Mouse (Mus musculus): Measurements from ENCODE around the gene H2-Ob.

H2-Ob gene

DNA sequence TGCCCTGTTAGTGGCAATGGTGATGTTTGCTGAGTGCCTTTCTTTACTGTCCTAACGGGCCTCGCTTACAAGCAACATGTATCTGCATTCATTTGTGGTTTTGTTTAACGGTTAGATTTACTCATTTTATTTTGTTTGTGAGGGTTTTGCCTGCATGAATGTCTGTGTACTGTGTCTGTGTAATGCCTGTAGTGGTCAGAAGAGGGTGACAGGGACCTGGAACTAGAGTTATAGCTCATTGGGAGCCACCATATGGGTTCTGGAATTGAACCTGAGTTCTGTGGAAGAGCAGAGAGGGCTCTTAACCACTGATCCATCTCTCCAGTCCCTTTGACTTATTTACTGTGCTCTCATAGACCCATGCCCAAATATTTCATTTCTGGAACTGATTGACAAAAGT is 8.3 kb downstream of the H2-Ob start:
- DNase-seq: no peak

DNA sequence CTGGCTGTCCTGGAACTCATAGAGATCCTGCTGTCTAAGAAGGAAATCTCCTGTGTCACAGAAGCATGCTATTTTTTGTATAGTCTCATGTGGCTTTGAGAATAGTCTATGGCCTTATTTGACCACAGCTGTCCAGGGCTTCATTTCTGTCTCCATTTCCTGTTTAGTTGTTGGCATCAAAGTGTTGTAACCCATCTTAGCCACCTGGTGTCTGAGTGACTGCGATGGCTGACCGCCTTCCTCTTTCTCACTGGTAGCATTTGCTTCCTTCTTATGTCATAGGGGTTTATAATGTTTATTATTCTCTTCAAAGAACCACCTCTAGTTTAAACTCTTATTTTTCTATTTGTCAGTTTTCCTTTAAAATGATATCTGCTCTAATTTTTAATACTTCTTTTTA is 10.1 kb downstream of the H2-Ob start:
- DNase-seq: no peak

DNA sequence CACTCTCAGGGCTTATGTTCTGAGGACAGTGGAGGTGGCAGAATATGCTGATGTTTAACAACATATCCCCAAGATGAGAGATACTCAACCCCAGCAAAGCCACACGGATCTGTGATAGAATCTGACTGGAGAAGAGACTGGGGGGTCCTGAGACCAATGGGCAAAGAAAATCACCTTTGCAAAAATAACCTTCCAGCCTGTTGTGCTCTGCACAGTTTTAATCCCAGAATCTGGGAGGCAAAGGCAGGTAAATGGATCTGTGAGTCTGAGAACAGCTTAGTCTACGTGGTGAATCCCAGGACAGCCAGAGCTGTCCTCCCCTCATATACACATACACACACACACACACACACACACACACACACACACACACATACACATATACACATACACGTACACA is 10.7 kb downstream of the H2-Ob start:
- DNase-seq: no peak

DNA sequence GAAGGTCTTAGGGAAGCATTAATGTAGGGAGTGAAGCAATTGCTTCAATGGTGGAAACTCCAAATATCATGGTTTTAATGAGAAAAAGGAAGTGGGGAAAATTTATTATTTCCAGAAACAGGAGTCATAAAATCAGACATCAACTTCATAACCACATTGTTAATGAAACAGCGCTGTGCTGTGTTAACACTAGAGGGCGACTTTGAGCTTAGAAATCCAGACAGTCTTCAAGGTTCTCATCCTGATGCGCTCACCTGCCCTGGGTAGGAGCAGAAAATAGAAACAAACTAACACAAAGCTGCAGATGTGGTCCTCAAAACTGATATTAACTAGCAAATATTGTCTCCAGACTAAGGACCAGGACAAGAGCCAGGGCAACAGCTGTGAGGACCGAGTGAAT is 11.2 kb downstream of the H2-Ob start:
- DNase-seq: peak; percentile 62

DNA sequence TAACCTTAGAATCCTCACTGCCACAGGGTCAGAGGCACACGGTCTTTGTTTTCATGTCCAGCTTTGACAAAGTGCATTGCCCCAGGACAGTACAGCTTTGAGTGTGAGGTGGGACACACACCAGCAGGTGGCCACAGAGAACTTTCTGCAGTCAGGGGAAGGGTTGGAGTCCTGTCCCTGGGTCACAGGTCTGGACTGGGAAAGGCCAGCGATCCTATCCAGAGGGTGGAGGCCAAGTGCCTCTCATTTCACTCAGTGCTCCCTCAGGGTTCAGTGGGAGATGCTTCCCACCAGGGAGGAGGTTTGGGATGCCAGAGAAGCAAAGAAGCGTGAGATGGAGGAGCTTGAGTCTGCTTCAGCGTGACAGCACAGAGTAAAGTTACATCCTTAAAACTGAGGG is 13.0 kb downstream of the H2-Ob start:
- peak; percentile 5 for DNase-seq

DNA sequence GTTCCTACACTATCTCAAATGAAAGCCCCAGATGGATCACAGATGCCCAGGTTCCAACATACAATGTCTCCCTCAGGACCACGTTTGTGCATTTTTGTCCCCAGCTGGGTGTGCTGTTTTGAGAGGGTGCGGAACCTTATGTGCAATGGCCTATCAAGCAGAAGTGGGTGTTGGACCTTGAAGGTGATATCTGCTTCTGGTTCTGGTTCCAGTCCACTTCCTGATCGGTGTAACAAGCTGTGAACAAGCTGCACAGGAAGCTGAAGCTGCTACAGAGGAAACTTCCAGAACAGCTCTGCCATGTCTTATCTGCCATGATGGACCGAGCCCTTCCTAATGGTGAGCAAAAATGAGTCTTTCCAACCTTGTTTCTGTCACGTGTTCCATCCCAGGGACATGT is 17.8 kb downstream of the H2-Ob start:
- no peak for DNase-seq

DNA sequence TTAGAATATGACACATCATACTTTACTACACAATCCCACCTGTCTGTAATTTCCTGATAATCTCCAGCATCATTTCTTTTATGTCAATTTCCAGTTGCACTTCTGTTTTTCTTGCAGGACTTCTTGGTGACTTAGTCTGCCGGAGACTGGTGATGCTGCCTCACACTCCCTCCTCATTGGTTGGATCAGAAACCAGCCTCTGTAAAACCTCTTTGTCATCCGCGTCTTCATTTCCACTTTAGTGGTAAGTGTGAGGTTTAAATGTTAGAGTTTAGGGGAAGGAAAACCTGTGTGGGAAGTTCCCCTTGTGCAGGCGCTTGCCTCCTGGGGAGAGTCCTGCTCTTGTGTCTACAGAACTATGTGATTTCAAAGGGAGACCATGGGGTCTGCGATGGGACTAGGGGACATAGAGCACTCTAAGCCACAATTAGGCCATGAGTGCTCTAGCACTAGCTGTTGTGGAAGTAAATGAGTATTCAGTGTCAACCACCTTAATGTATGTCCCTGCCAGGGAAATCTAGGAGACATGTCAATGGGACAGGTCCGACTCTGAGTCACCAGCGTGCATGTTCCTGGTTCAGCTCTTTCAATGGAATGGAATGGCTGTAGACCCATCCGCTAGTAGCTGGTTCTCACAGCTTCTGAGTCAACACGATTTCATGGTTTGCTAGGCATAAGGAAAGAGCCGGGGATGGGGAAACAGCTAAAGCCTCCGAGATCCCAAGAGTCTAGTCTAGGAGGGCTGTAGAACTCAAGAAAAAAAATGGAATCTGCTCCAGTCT is 19.1 kb downstream of the H2-Ob start, which contains the start of gene H2-Ab1:
H2-Ab1 (plus strand) TSS at position 96 of the 782 bp plus-strand sequence.
- DNase-seq: peak; percentile 87

DNA sequence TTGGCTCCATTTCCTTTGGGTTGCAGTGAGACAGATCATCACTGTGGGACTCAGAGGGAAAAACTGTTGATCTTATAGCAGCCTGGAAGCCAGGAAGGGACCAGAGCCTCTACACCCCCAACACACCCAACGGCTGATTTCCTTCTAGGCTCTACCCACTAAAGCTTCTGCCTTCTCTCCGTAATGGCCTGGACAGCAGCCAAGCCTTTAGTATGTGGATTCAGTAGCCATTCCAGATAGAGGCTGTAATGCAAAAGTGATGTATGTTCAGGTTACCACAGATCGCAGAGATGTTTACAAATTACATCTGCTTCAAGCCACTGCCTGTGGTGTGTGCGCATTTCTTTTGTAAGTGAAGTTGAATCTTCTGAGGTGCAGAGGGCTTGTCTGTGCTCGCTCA is 21.8 kb downstream of the H2-Ob start:
- no peak for DNase-seq

DNA sequence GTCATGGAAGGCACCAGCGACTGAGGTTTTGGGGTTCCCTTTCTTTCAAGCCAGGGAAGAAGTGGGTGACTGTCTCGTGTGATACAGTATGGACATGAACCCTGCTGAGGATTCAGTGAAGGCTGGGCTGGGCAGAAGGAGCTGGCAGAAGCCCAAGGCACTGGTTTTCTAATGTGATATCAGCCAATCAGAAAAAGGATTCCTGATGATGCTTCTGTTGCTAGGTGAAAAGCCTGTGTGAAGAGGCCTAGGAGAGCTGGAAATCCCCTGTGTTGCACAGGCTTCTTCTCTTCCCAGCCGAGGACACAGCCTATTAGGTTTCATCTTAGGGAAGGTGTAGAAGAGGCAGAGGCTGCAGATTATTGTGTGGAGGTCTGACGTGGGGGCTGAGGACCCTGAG is 22.8 kb downstream of the H2-Ob start:
- peak; percentile 90 for DNase-seq

DNA sequence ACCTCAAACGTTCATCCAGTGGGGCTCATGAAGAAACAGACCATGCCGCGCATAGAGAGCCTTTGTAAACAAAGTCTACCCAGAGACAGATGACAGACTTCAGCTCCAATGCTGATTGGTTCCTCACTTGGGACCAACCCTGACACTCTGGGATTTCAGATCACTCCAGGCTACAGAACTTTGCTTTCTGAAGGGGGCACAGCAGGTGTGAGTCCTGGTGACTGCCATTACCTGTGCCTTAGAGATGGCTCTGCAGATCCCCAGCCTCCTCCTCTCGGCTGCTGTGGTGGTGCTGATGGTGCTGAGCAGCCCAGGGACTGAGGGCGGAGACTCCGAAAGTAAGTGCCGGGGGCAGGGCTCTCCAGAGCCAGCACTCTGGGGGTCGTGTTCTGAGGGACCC is 24.4 kb downstream of the H2-Ob start:
- peak; percentile 84 for DNase-seq

DNA sequence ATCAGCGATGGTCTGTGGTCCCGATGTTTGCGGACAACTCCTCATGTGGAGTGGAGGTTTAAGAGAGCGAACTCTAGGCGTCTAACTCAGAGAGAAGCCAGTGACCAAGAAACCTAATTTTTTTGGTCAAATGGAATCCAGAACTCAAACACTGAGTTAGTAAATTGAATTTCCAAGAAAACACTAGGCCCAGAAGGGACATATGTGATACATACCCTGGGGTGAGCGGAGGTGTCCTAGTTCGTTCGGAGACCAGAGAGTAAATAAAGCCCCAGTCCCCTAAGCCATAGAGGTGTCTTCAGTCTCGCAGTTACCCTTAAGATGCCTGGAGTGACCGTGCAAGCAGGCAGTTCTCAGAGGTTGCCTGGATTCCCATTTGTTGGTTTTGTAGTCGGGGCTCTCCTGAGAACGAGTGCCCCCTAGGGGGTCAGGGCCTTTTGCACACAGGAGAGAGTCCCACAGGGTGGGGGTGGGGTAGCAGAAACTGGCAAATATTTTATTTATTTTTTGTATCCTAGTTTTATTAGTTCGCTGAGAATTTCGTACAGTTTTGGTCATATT is 25.2 kb downstream of the H2-Ob start:
- peak; percentile 43 for DNase-seq

DNA sequence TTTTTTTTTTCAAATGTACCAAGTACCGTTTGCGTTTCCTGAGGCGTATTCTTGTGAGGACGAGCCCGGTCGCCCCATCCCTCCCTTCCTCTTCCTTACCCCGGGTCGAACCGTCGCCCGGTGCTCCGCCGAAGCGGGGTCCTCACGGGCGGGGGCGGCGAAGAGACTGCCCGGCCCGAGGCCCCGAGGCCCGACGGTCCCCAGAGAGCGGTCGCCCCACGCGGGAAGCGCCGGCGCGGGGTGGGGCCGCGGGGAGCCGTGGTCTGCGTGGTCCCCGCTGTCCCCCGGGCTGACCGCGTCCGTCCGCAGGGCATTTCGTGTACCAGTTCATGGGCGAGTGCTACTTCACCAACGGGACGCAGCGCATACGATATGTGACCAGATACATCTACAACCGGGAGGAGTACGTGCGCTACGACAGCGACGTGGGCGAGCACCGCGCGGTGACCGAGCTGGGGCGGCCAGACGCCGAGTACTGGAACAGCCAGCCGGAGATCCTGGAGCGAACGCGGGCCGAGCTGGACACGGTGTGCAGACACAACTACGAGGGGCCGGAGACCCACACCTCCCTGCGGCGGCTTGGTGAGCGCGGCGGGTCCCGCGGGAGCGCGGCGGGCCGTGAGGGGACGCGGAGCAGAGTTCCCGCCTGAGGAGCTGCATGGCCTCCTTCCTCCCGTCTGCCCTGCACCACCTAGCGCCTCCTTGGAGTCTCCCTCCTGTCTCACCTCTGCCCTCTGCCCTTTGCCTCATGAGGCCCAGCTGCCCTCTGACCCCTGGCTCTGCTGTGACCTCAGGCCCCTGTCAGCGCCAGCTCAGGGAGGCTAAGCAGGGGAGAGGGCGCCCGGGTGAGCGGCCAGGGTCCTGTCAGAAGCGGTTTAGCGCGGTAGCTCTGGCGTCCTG is 26.0 kb downstream of the H2-Ob start:
- no peak for DNase-seq

DNA sequence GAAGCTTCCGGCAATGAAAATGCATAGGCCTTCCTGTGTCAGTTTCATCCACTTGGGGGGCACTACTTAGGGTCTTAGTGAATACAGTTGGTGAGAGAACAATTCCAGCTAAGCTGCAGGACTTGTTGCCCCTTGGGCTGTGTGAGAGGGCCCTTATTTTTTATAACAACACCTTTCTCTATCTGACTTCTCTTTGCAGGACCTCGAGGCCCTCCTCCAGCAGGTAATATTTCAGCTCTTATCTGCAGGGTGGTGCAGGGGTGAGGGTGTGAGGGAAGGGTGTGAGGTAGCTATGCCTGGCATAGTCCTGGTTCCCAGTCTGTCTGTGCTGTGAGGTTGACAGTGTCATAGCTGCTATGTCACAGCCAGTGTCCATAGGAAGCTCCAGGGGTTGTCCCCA is 29.6 kb downstream of the H2-Ob start:
- no peak for DNase-seq

DNA sequence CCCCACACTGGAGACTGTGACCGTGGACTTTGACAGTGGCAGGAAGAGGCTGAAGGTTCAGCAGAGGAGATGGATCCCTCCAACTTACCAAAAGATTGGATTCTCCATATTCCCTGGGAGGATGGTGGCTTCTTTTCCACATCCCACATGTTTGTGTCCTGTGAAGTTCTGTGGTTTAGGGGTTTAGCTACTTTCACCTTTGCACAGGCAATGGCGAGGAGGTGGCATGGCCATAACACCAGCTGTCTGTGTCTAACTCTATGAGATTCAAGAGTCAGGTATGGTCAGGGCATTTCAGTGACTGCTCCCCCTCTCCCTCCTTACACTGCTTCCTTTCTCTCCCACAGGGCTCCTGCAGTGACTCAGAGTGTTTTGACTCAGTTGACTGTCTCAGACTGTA is 30.0 kb downstream of the H2-Ob start:
- no peak for DNase-seq

DNA sequence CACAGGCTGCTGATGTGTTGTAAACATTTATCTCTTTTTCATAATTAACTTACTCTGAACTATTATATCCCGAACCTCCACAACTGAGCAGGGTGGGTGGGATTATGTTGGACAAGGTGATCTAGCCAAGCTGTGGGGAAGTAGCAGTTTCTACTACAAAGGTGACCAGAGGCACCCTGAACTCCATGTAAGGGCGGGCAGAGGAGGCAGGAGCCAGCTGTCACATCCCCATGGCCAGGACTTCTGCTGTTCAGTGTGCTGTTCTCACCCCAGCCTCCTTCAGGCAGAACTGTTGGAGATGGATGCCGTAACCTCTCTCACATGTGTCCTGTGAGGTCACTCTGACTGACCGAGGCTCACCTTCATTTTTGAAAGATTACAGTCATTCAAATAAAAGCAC is 31.1 kb downstream of the H2-Ob start:
- DNase-seq: no peak

DNA sequence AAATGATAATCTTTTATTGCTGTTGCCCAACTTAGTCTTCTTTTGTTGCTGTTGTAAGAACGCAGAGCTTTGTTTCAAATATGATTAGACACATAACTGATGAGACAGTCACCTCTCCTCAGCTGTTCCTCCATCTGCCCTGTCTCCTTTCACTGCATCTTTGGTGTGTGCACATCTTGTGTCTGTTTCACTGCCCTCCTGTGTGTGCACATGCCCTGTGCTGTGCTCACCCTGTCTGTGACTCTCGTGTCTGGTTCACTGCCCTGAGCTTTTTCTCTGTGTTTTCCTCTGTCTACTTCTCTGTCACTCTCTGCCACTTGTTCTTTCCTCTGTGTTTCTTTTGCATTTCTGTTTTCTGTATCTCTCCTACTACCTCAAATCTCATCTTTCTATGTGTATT is 31.5 kb downstream of the H2-Ob start:
- DNase-seq: no peak

DNA sequence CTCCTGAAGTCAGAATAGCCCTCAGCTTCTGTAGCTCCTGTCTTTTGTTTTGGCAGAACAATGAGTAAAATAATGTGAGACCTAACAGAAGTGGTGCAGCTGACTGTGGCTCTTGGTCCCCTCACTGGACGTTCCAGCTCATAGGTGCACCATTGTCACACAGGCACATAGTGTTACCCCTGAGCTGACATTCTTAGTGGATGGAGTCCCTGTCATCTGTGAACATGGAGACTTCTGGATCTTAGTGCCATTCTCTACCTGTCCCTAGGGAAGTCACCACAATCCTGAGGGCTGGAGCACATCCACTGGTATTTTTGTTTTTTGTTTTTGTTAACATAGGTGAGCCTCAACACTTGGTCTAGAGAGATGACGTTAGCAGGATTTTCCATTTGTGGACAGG is 32.2 kb downstream of the H2-Ob start:
- no peak for DNase-seq

DNA sequence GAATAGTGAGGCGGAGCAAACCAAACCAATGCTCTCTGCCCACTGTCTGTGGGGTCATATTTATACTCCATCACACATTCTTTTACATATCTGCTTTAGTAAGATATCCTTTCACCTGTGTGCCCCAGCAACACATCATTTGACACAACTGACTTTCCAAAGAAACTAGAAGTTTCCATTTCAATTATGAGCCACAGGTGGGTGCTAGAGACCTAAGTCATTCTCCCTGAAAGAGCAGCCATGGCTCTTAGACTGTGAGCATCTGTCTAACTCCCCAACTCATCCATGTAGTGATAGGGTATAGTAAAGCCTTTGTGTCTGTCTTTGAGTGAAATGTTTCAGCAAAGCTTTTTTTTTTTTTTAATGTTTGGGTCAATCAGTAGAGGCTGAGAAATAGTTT is 33.4 kb downstream of the H2-Ob start:
- no peak for DNase-seq

DNA sequence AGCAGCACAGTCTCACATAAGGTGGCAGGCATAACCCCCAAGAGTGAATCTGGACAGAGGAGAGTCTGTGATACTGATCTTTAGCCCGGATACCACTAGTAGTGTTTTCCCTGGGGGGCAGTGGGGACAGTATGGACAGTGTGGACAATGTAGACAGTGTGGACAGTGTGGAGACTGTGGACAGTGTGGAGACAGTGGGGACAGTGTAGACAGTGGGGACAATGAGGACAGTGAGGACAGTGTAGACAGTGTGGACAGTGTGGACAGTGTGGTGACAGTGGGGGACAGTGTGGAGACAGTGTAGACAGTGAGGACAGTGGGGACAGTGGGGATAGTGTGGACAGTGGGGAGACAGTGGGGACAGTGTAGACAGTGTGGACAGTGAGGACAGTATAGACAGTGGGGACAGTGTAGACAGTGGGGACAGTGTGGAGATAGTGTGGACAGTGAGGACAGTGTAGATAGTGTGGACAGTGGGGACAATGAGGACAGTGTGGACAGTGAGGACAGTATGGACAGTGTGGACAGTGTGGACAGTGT is 41.9 kb downstream of the H2-Ob start:
- no peak for DNase-seq

DNA sequence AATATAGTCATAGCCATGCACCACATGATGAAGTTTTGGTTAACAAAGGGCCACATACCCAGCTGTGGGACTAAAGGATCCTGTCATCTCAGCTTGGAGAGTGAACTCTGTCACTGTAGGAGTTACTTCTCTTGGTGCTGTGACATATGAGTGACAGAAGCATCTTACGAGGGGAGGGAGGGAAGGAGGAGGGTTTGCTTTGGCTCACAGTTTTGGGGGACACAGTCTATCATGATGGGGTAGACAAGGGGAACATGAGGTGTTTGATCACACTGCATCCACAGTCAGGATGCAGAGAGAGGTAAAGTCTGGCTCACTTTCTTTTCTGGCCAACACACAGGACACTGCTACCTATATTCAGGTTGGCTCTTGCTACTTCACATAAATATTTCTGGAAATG is 43.1 kb downstream of the H2-Ob start:
- DNase-seq: no peak

DNA sequence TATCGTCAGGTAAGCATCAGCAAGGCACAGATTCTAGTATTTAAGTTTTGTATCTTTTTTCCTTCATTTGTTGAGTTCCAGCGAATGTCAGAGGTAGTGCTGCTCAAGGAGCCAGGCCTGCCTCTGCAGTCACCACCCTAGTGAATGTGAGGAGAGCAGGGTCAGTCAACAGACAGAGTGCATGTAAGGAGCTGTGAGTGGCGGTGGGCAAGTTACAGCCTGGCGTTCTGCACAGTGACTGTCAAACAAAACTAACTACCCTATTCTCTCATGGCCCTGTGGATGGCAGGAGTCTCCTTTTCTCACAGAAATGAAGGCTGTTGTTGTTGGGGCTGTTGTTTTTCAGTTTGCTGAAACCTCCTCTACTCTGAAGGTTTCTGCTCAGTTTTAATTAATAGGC is 46.7 kb downstream of the H2-Ob start:
- no peak for DNase-seq

DNA sequence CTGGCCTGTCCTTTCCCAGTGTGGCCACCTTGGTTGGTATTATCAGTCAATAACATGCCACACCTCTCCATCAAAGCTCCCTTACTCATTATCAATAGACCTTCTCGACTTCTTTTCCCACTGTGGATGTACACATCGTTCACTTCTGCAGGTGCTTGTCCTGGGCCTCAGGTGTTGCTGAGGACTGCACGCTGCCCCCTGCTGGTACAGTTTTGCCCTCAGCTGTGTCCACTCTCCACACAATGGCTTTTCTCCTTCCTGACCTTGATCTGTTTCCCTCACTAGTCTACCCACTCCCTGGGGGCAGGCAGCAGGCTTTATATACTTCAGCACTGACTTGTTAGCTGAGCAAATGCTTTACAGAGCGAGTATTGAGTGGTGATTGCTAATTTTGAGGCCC is 47.1 kb downstream of the H2-Ob start:
- peak; percentile 62 for DNase-seq

DNA sequence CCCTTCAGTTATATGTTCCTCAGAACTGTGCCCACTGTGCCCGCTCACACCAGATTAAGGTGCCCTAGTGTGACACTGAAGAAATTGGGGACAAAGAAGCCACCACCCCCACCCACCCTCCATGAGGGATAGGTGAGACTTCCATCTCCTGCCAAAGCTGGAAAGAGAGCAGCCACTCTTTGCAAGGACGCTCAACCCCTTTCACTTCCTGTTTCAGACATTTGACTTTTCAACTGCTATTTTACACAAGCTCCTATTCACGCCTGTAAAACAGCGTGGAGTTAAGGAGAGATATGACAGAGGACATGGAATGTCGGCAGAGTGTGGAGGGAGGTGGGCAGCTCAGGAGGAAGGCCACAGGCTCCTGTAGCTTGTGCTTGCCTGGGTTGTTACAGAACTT is 47.8 kb downstream of the H2-Ob start:
- no peak for DNase-seq

DNA sequence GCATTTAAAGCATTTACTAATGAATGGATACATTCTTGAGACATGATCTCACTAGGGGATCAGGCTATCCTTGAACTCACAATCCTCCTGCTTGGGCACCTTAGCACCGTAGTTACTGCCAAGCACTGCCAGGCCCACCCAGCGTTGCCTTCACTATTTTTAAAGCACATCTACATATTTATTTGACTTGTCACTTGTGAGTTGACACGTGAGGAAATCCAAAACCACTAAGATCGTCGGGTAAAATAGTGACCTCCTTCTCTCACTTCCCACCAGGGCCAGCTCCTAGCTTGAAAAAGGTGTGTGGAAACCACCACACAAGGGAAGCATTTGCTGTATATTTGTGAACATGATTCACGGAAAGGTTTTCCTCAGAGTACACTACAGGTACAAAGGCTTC is 48.3 kb downstream of the H2-Ob start:
- no peak for DNase-seq
